Mouse (Mus musculus) testis, adult 2 months (tissue): ENCODE measurements around the gene Trip11. TPM values are rescaled to one million over a fixed set of nuclear protein-coding genes. Genes with fewer than 3 reads are reported as not detected.
A peak's percentile ranks its signal among the peaks of the same experiment; 100 is the strongest.

ENCODE experiments used
- H3K27ac ChIP-seq: fragments of 200-500 bp; 2 replicates; pipeline ENCODE4 v1.5.1; 2012; ENCODE audit warnings: low read depth, low read length; ENCODE audit not compliant: control insufficient read depth, insufficient read depth
- H3K27me3 ChIP-seq: fragments of 200-500 bp; 2 replicates; pipeline ENCODE4 v1.6.1; 2012; ENCODE audit warnings: mild to moderate bottlenecking, low read length, moderate library complexity; ENCODE audit not compliant: control insufficient read depth, insufficient read depth
- H3K36me3 ChIP-seq: fragments of 200-500 bp; 2 replicates; pipeline ENCODE4 v1.6.1; 2012; ENCODE audit warnings: mild to moderate bottlenecking, low read length; ENCODE audit not compliant: control insufficient read depth, insufficient read depth
- H3K4me1 ChIP-seq: fragments of 200-500 bp; 2 replicates; pipeline ENCODE4 v1.6.1; 2012; ENCODE audit warnings: low read length; ENCODE audit not compliant: control insufficient read depth, insufficient read depth
- H3K4me3 ChIP-seq: fragments of 200-500 bp; 2 replicates; pipeline ENCODE4 v1.5.1; 2012; ENCODE audit warnings: low read depth, mild to moderate bottlenecking, low read length, moderate library complexity, mixed read lengths; ENCODE audit not compliant: control insufficient read depth
- CTCF ChIP-seq: fragments of 200-500 bp; IDR thresholded peaks from 2 replicates; pipeline ENCODE4 v1.5.1; 2012; ENCODE audit warnings: low read depth, mild to moderate bottlenecking, inconsistent platforms, low read length, moderate library complexity; ENCODE audit not compliant: control insufficient read depth, insufficient read depth, insufficient replicate concordance
- POLR2A ChIP-seq: fragments of 200-500 bp; IDR thresholded peaks from 2 replicates; pipeline ENCODE4 v1.6.1; 2012; ENCODE audit warnings: low read depth, mild to moderate bottlenecking, inconsistent platforms, low read length, moderate library complexity; ENCODE audit not compliant: control insufficient read depth
- polyA plus RNA-seq: library from polyadenylated mRNA; depleted of rRNA; stranded (reverse); fragments of >200 nt; gene quantifications from 2 replicates; pipeline ENCODE4 v1.2.3, GENCODE M21; 2012

Trip11 gene
- polyA plus RNA-seq, 1 experiment, result 4.4 TPM

- Histone ChIP-seq H3K4me3 (no peak overlapping the region), H3K36me3 (no peaks in the 10 kb centered on the region), H3K27me3 (no peaks in the 10 kb centered on the region; the same call in 1 of the 2 replicates), H3K27ac (no peak overlapping the region), H3K4me1 (peaks cover 15% of the 10 kb centered on the region)
- TF ChIP-seq POLR2A, result no peak
- no peak for TF ChIP-seq CTCF
These were observed 91.5 kb downstream of the Trip11 start for GRCm38 (mm10) chr12:101821596-101821995.

- H3K27me3 ChIP-seq, result no peaks in the 10 kb centered on the region; the same call in 1 of the 2 replicates
- no peak for TF ChIP-seq POLR2A
- no peak for TF ChIP-seq CTCF
- H3K36me3 ChIP-seq, result no peaks in the 10 kb centered on the region
- H3K4me3 ChIP-seq, result peak overlapping the region; percentile 78
- H3K27ac ChIP-seq, result no peak overlapping the region
- peaks cover 15% of the 10 kb centered on the region for H3K4me1 ChIP-seq
These were observed 93.5 kb downstream of the Trip11 start for GRCm38 (mm10) chr12:101819570-101819969.

GRCm38 (mm10) chr12:101818608-101819370 lies 94.3 kb downstream of the Trip11 start, which contains the start of gene Fbln5:
Fbln5 (minus strand) TSS chr12:101819055.
- Histone ChIP-seq H3K4me1 (peaks cover 14% of the 10 kb centered on the region), H3K27ac (no peak within 1 kb of the TSS), H3K27me3 (no peaks in the 10 kb centered on the region; the same call in 1 of the 2 replicates), H3K36me3 (no peaks in the 10 kb centered on the region), H3K4me3 (peak within 1 kb of the TSS; percentile 78)
- TF ChIP-seq POLR2A, result no peak
- TF ChIP-seq CTCF, result no peak

- Histone ChIP-seq H3K27ac (no peak overlapping the region), H3K27me3 (no peaks in the 10 kb centered on the region; the same call in 1 of the 2 replicates), H3K4me1 (peaks cover 10% of the 10 kb centered on the region), H3K36me3 (no peaks in the 10 kb centered on the region), H3K4me3 (peak overlapping the region; percentile 78)
- TF ChIP-seq POLR2A (no peak), CTCF (no peak)
These were observed 94.8 kb downstream of the Trip11 start for GRCm38 (mm10) chr12:101818246-101818607.

GRCm38 (mm10) chr12:101816810-101817209 lies 96.3 kb downstream of the Trip11 start:
- Histone ChIP-seq H3K36me3 (no peaks in the 10 kb centered on the region), H3K27ac (no peak overlapping the region), H3K27me3 (no peaks in the 10 kb centered on the region; the same call in 1 of the 2 replicates), H3K4me3 (no peak overlapping the region), H3K4me1 (peaks cover 8% of the 10 kb centered on the region)
- TF ChIP-seq CTCF (no peak), POLR2A (no peak)

GRCm38 (mm10) chr12:101815796-101816195 lies 97.3 kb downstream of the Trip11 start:
- Histone ChIP-seq H3K4me1 (peaks cover 8% of the 10 kb centered on the region), H3K27ac (no peak overlapping the region), H3K27me3 (no peaks in the 10 kb centered on the region; the same call in 1 of the 2 replicates), H3K36me3 (no peaks in the 10 kb centered on the region), H3K4me3 (no peak overlapping the region)
- TF ChIP-seq CTCF, result no peak
- TF ChIP-seq POLR2A, result no peak

- TF ChIP-seq POLR2A (no peak), CTCF (no peak)
- Histone ChIP-seq H3K27ac (no peak overlapping the region), H3K4me1 (peaks cover 7% of the 10 kb centered on the region), H3K36me3 (no peaks in the 10 kb centered on the region), H3K4me3 (no peak overlapping the region), H3K27me3 (no peaks in the 10 kb centered on the region; the same call in 1 of the 2 replicates)
These were observed 98.6 kb downstream of the Trip11 start for GRCm38 (mm10) chr12:101814423-101814822.
